Comparison of ENCODE assay signal across 16 mouse cellular contexts in the genomic region with DNA sequence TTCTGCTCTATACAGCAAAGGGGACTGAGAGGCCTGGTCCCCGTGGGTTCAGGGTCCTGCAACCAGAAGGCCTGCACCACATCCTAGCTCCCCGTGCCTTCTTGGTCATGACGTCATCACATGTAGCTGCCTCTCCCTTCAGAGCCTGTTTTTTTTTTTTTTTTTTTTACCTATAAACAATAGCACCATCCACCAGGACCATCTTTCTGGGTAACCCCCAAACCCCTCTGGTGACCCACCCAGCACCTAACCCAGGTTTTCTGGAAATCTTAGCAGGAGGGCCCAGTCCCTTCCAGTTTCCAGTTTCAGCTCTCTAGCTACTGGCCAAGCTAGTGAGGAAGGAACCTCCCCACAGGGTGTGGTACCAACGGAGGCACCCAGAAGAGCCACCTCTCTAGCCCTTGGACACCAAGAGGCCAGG. TPM values are rescaled to one million over a fixed set of nuclear protein-coding genes. Genes with fewer than 3 reads are reported as not detected.
DNase-seq lines count a peak whose midpoint lies in the region; ATAC-seq and TF ChIP-seq lines count a peak whose summit lies in the region.
"Had no signal": no experiment of that assay in that cellular context is flagged by ENCODE, and none has a peak within 500 bp of the region (broad histone marks: within the 10 kb centered on the region; RNA-seq: fewer than 3 reads in every experiment).

No protein-coding gene starts in this region.

- no peak for TF ChIP-seq POLR2A in kidney, adult 2 months (IDR thresholded peaks at IDR 0.05; ENCODE audit: low read depth, low read length)
- no peak for TF ChIP-seq POLR2A in bone marrow, adult 2 months (IDR thresholded peaks at IDR 0.05; ENCODE audit: borderline replicate concordance, control insufficient read depth, low read depth, low read length)

- no peak overlapping the region for H3K4me2 ChIP-seq in kidney, embryonic 15.5 days
- H3K4me2 ChIP-seq: heart, embryonic 11.5 days; hindbrain, embryonic 12.5 days had no signal

- peaks cover 14% of the 10 kb centered on the region; the same call in 1 of the 2 replicates for H3K4me1 ChIP-seq in kidney, embryonic 15.5 days
- no peaks in the 10 kb centered on the region for H3K4me1 ChIP-seq in kidney, adult 2 months (ENCODE audit: control insufficient read depth, insufficient read depth, low read length)
- peaks cover 9% of the 10 kb centered on the region; the same call in 1 of the 2 replicates for H3K4me1 ChIP-seq in bone marrow, adult 2 months (ENCODE audit: control insufficient read depth, insufficient read depth, low read length)

- 0 out of 2 replicates have a peak overlapping the region, but pooled peaks have one; percentile 32 for H3K27ac ChIP-seq in kidney, embryonic 15.5 days
- H3K27ac ChIP-seq in kidney, adult 2 months (ENCODE audit: insufficient read depth, low read depth, low read length) = no peak overlapping the region
- H3K27ac ChIP-seq in bone marrow, adult 2 months (ENCODE audit: control insufficient read depth, insufficient read depth, low read depth, low read length, poor library complexity) = peak overlapping the region; percentile 86
- H3K27ac ChIP-seq in macrophage = peak overlapping the region; percentile 86
- H3K27ac ChIP-seq: hindbrain, embryonic 12.5 days; liver, embryonic 14.5 days had no signal

- ATAC-seq in kidney, embryonic 15.5 days (replicated peaks; ENCODE audit: low FRiP score) = no peak
- ATAC-seq: Patski had no signal

- WGBS in kidney, embryonic 15.5 days = 52% methylated on average over 4 of the region's 4 CpGs
- WGBS in kidney, adult 2 months = 62% methylated on average over 4 of the region's 4 CpGs
- 1% methylated on average over 4 of the region's 4 CpGs for WGBS in bone marrow, adult 2 months
- 11% methylated on average over 4 of the region's 4 CpGs for WGBS in macrophage (ENCODE audit: missing documents)

- no peaks in the 10 kb centered on the region for H3K27me3 ChIP-seq in kidney, embryonic 15.5 days
- no peaks in the 10 kb centered on the region for H3K27me3 ChIP-seq in kidney, adult 2 months (replicated peaks; ENCODE audit: control insufficient read depth, insufficient read depth, low read length)
- H3K27me3 ChIP-seq: hindbrain, embryonic 12.5 days; Patski had no signal

- no peaks in the 10 kb centered on the region for H3K36me3 ChIP-seq in kidney, embryonic 15.5 days
- H3K36me3 ChIP-seq in kidney, adult 2 months (ENCODE audit: control insufficient read depth, insufficient read depth, low read length) = no peaks in the 10 kb centered on the region
- H3K36me3 ChIP-seq in macrophage (ENCODE audit: inconsistent target) = peaks cover 32% of the 10 kb centered on the region
- H3K36me3 ChIP-seq: hindbrain, embryonic 12.5 days had no signal

- no peak for DNase-seq in kidney, adult 2 months
- DNase-seq in CD4-positive helper T cell, adult 2 months (ENCODE audit: low read depth, low spot score) = peak; percentile 65
- DNase-seq in ovary, postnatal 10 days (ENCODE audit: low spot score) = no peak
- DNase-seq in MN1 (ENCODE audit: low spot score) = no peak
- no peak for DNase-seq in cerebellum, postnatal 25 days
- DNase-seq: cerebellum, adult 9-10 months; gastrocnemius, postnatal 14 days; kidney, adult 9 months; layer of hippocampus, adult 9-11 months had no signal

- peaks cover 74% of the 10 kb centered on the region for H3K79me2 ChIP-seq in macrophage (ENCODE audit: inconsistent target)

- no peak for TF ChIP-seq CTCF in kidney, adult 2 months (conservative IDR thresholded peaks at IDR 0.05; ENCODE audit: insufficient read depth, insufficient read length, low read depth, low read length)
- TF ChIP-seq CTCF in bone marrow, adult 2 months (IDR thresholded peaks at IDR 0.05; ENCODE audit: control insufficient read depth, insufficient read depth, low read length) = no peak

- no peak overlapping the region for H3K4me3 ChIP-seq in kidney, embryonic 15.5 days (replicated peaks)
- H3K4me3 ChIP-seq in kidney, adult 2 months (ENCODE audit: insufficient read depth, low read depth, low read length) = no peak overlapping the region
- peak overlapping the region; percentile 68 for H3K4me3 ChIP-seq in bone marrow, adult 2 months (replicated peaks; ENCODE audit: control insufficient read depth, low read depth, low read length)
- H3K4me3 ChIP-seq in macrophage (ENCODE audit: inconsistent target) = peak overlapping the region; percentile 67
- H3K4me3 ChIP-seq: hindbrain, embryonic 12.5 days had no signal

- no peak overlapping the region for H3K9ac ChIP-seq in kidney, embryonic 15.5 days
- H3K9ac ChIP-seq: hindbrain, embryonic 12.5 days; liver, embryonic 14.5 days had no signal

- no peaks in the 10 kb centered on the region for H3K9me3 ChIP-seq in kidney, embryonic 15.5 days (replicated peaks)
- H3K9me3 ChIP-seq: hindbrain, embryonic 12.5 days had no signal

RNA-seq across cellular contexts. Expression of gene Selplg, which starts 4.4 kb away (rescaled TPM):
- 1.5 and 2.2 TPM in 2 replicates for polyA plus RNA-seq in kidney, embryonic 15.5 days (2015; fragmentation: Nextera tagmentation; extraction: Ambion mirVana)
- polyA plus RNA-seq in kidney, adult 2 months (2012; rRNA removed) = 9.6 and 20.5 TPM in 2 replicates
- polyA plus RNA-seq in bone marrow, adult 2 months (2011; ENCODE audit: insufficient read depth, insufficient read length, low replicate concordance, missing spikeins) = 48.2 and 146 TPM in 2 replicates
- 10 to 100 TPM in 25 of 26 experiments, 1 to 10 TPM in 1; 9.5 to 58.4 (median 29.4) TPM for total RNA-seq in macrophage (2018; cell fraction: chromatin; rRNA removed)
- 100 to 1,000 TPM; 179 to 314 (median 239) TPM for total RNA-seq in macrophage (2018; cell fraction: cytosol; rRNA removed)
- 100 to 1,000 TPM in 18 of 26 experiments, 10 to 100 TPM in 8; 65.8 to 235 (median 131) TPM for total RNA-seq in macrophage (2018; cell fraction: nucleus; rRNA removed)
- 139 to 375 TPM (median 273 TPM) in 3 replicates for polyA plus RNA-seq in macrophage (2018)

RNA-seq across cellular contexts. Expression of gene Tmem119, which starts 27.7 kb away (rescaled TPM):
- polyA plus RNA-seq in kidney, embryonic 15.5 days (2015; fragmentation: Nextera tagmentation; extraction: Ambion mirVana) = 50.4 and 52.1 TPM in 2 replicates
- 14.8 and 19.0 TPM in 2 replicates for polyA plus RNA-seq in kidney, adult 2 months (2012; rRNA removed)
- 1.4 and 1.8 TPM in 2 replicates for polyA plus RNA-seq in bone marrow, adult 2 months (2011; ENCODE audit: insufficient read depth, insufficient read length, low replicate concordance, missing spikeins)
- 1 to 10 TPM in 1 of 26 experiments, under 1 TPM in 3, not detected in 22; 0.33 to 8.2 (median 0.53) TPM for total RNA-seq in macrophage (2018; cell fraction: chromatin; rRNA removed)
- total RNA-seq in macrophage (2018; cell fraction: cytosol; rRNA removed) = 1 to 10 TPM in 2 of 26 experiments, under 1 TPM in 23, not detected in 1; 0.06 to 1.2 (median 0.29) TPM
- 1 to 10 TPM in 2 of 26 experiments, under 1 TPM in 12, not detected in 12; 0.23 to 1.9 (median 0.42) TPM for total RNA-seq in macrophage (2018; cell fraction: nucleus; rRNA removed)
- 0.27 to 1.2 TPM in 2 of 3 replicates, not detected in the other for polyA plus RNA-seq in macrophage (2018)
- polyA plus RNA-seq: Patski had no signal

RNA-seq across cellular contexts. Expression of gene Iscu, which starts 55.5 kb away (rescaled TPM):
- polyA plus RNA-seq in kidney, embryonic 15.5 days (2015; fragmentation: Nextera tagmentation; extraction: Ambion mirVana) = 104 and 112 TPM in 2 replicates
- 355 and 370 TPM in 2 replicates for polyA plus RNA-seq in kidney, adult 2 months (2012; rRNA removed)
- polyA plus RNA-seq in bone marrow, adult 2 months (2011; ENCODE audit: insufficient read depth, insufficient read length, low replicate concordance, missing spikeins) = 108 and 116 TPM in 2 replicates
- 10 to 100 TPM; 10.4 to 34.5 (median 22.7) TPM for total RNA-seq in macrophage (2018; cell fraction: chromatin; rRNA removed)
- 100 to 1,000 TPM in 24 of 26 experiments, 10 to 100 TPM in 2; 93.4 to 153 (median 116) TPM for total RNA-seq in macrophage (2018; cell fraction: cytosol; rRNA removed)
- 10 to 100 TPM; 18.5 to 43.5 (median 31.0) TPM for total RNA-seq in macrophage (2018; cell fraction: nucleus; rRNA removed)
- polyA plus RNA-seq in macrophage (2018) = 106 to 116 TPM (median 106 TPM) in 3 replicates

RNA-seq across cellular contexts. Expression of gene Sart3, which starts 55.7 kb away (rescaled TPM):
- polyA plus RNA-seq in kidney, embryonic 15.5 days (2015; fragmentation: Nextera tagmentation; extraction: Ambion mirVana) = 57.6 and 59.2 TPM in 2 replicates
- polyA plus RNA-seq in kidney, adult 2 months (2012; rRNA removed) = 13.4 TPM in 2 replicates
- polyA plus RNA-seq in bone marrow, adult 2 months (2011; ENCODE audit: insufficient read depth, insufficient read length, low replicate concordance, missing spikeins) = 42.7 and 57.4 TPM in 2 replicates
- 100 to 1,000 TPM in 8 of 26 experiments, 10 to 100 TPM in 18; 28.8 to 126 (median 84.7) TPM for total RNA-seq in macrophage (2018; cell fraction: chromatin; rRNA removed)
- total RNA-seq in macrophage (2018; cell fraction: cytosol; rRNA removed) = 10 to 100 TPM; 12.7 to 28.3 (median 19.1) TPM
- 10 to 100 TPM; 13.4 to 63.7 (median 40.5) TPM for total RNA-seq in macrophage (2018; cell fraction: nucleus; rRNA removed)
- polyA plus RNA-seq in macrophage (2018) = 19.3 to 20.3 TPM (median 20.2 TPM) in 3 replicates

Comparison
In these comparisons a context has a peak if more than half of its experiments do, and no peak if none do; other contexts are left out.
1. H3K4me3 ChIP-seq: peak in bone marrow, adult 2 months (single experiment) and macrophage (single experiment); none in kidney, embryonic 15.5 days (single experiment) and kidney, adult 2 months (single experiment).